Mouse (Mus musculus) forebrain, embryonic 14.5 days (tissue): ENCODE measurements around the gene Lrmda. TPM values are rescaled to one million over a fixed set of nuclear protein-coding genes. Genes with fewer than 3 reads are reported as not detected.

Experiments used
- ATAC-seq: fragments of 200-750 bp; cut with Nextera tagmentation; 2 replicates; pipeline ENCODE4 v1.8.0; 2017; ENCODE audit warnings: mild to moderate bottlenecking, moderate library complexity
- DNase-seq: peaks from one replicate; pipeline ENCODE4 v3.0.0-alpha.2; 2015; ENCODE audit warnings: low spot score
- H3K27ac ChIP-seq: fragments of 300-500 bp; sonication (generic); 2 replicates; pipeline ENCODE4 v1.5.1; 2014; ENCODE audit warnings: low read depth, mild to moderate bottlenecking, control low read depth, low read length, moderate library complexity
- H3K27me3 ChIP-seq: fragments of 300-500 bp; sonication (generic); replicated peaks from 2 replicates; pipeline ENCODE4 v1.6.1; 2014; ENCODE audit warnings: low read length, control low read depth, mixed read lengths; ENCODE audit not compliant: control insufficient read depth, insufficient read depth
- H3K36me3 ChIP-seq: fragments of 300-500 bp; sonication (generic); 2 replicates; pipeline ENCODE4 v1.6.1; 2014; ENCODE audit warnings: low read length, control low read depth; ENCODE audit not compliant: control insufficient read depth, insufficient read depth
- H3K4me1 ChIP-seq: fragments of 300-500 bp; sonication (generic); 2 replicates; pipeline ENCODE4 v1.6.1; 2014; ENCODE audit warnings: antibody characterized with exemption, low read length, control low read depth; ENCODE audit not compliant: control insufficient read depth, insufficient read depth
- H3K4me2 ChIP-seq: fragments of 300-500 bp; sonication (generic); 2 replicates; pipeline ENCODE4 v1.6.1; 2014; ENCODE audit warnings: mild to moderate bottlenecking, control low read depth, low read length
- H3K4me3 ChIP-seq: fragments of 300-500 bp; sonication (generic); 2 replicates; pipeline ENCODE4 v1.5.1; 2014; ENCODE audit warnings: low read depth, low read length, control low read depth
- H3K9ac ChIP-seq: fragments of 300-500 bp; sonication (generic); 2 replicates; pipeline ENCODE4 v1.6.1; 2014; ENCODE audit warnings: mild to moderate bottlenecking, low read length, control low read depth, moderate library complexity
- H3K9me3 ChIP-seq: fragments of 300-500 bp; sonication (generic); replicated peaks from 2 replicates; pipeline ENCODE4 v1.6.1; 2016; ENCODE audit warnings: low read length, control low read depth, mixed read lengths; ENCODE audit not compliant: control insufficient read depth
- WGBS: fragments of 180-500 bp; shearing (Covaris S2); extraction: QIAGEN DNeasy Blood & Tissue Kit; methylation state at CpG from one replicate; pipeline ENCODE4 v1.1.7; 2014; 5-methylcytosine and 5-hydroxymethylcytosine counted together
- polyA plus RNA-seq: library from polyadenylated mRNA; unstranded; fragments of >200 nt; fragmentation: Nextera tagmentation; extraction: Ambion mirVana; gene quantifications from 2 replicates; pipeline ENCODE4 v1.2.1, GENCODE M21; 2014

Gene Lrmda
- polyA plus RNA-seq, 1 experiment from 2014 or later, result not detected

GRCm38 (mm10) chr14:22988090-22988669, 968.7 kb downstream of the Lrmda start:
- Histone ChIP-seq H3K9ac (no peak overlapping the region), H3K9me3 (no peaks in the 10 kb centered on the region), H3K4me3 (no peak overlapping the region), H3K4me2 (no peak overlapping the region), H3K27ac (no peak overlapping the region), H3K27me3 (no peaks in the 10 kb centered on the region), H3K4me1 (no peaks in the 10 kb centered on the region), H3K36me3 (no peaks in the 10 kb centered on the region)
- 92% methylated on average over 3 of the region's 3 CpGs for WGBS
- DNase-seq, result no peak
- no peak for ATAC-seq

GRCm38 (mm10) chr14:22995184-22995935, 975.8 kb downstream of the Lrmda start:
- H3K9ac ChIP-seq, result no peak overlapping the region
- no peak overlapping the region for H3K4me3 ChIP-seq
- H3K36me3 ChIP-seq, result no peaks in the 10 kb centered on the region
- no peaks in the 10 kb centered on the region for H3K9me3 ChIP-seq
- no peak overlapping the region for H3K4me2 ChIP-seq
- 84% methylated on average over 8 of the region's 8 CpGs for WGBS
- ATAC-seq (no peak), DNase-seq (peak; percentile 5)
- H3K27ac ChIP-seq, result no peak overlapping the region
- H3K27me3 ChIP-seq, result no peaks in the 10 kb centered on the region
- no peaks in the 10 kb centered on the region for H3K4me1 ChIP-seq

- ATAC-seq (no peak), DNase-seq (no peak)
- no peaks in the 10 kb centered on the region for H3K36me3 ChIP-seq
- no peak overlapping the region for H3K4me3 ChIP-seq
- no peaks in the 10 kb centered on the region for H3K4me1 ChIP-seq
- no peak overlapping the region for H3K4me2 ChIP-seq
- no peaks in the 10 kb centered on the region for H3K9me3 ChIP-seq
- 93% methylated on average over 3 of the region's 3 CpGs for WGBS
- no peaks in the 10 kb centered on the region for H3K27me3 ChIP-seq
- H3K27ac ChIP-seq, result no peak overlapping the region
- no peak overlapping the region for H3K9ac ChIP-seq
These were observed 979.4 kb downstream of the Lrmda start for GRCm38 (mm10) chr14:22998906-22999305.

GRCm38 (mm10) chr14:23011989-23012388, 992.5 kb downstream of the Lrmda start:
- Histone ChIP-seq H3K27me3 (no peaks in the 10 kb centered on the region), H3K27ac (no peak overlapping the region), H3K9ac (no peak overlapping the region), H3K4me2 (no peak overlapping the region), H3K9me3 (no peaks in the 10 kb centered on the region), H3K36me3 (no peaks in the 10 kb centered on the region), H3K4me1 (peaks cover 17% of the 10 kb centered on the region), H3K4me3 (no peak overlapping the region)
- 91% methylated on average over 1 of the region's 1 CpGs for WGBS
- no peak for ATAC-seq
- no peak for DNase-seq

- H3K9me3 ChIP-seq, result no peaks in the 10 kb centered on the region
- no peaks in the 10 kb centered on the region for H3K36me3 ChIP-seq
- ATAC-seq, result peak; percentile 46; the same call in 1 of the 2 replicates
- H3K4me2 ChIP-seq, result no peak overlapping the region
- H3K27me3 ChIP-seq, result no peaks in the 10 kb centered on the region
- H3K4me1 ChIP-seq, result peaks cover 17% of the 10 kb centered on the region
- DNase-seq, result peak; percentile 54
- no peak overlapping the region for H3K9ac ChIP-seq
- WGBS, result 48% methylated on average over 2 of the region's 2 CpGs
- H3K4me3 ChIP-seq, result no peak overlapping the region
- H3K27ac ChIP-seq, result peak overlapping the region; percentile 14; the same call in 1 of the 2 replicates
These were observed 995.3 kb downstream of the Lrmda start for GRCm38 (mm10) chr14:23014747-23015286.

GRCm38 (mm10) chr14:23015321-23016067, 996.0 kb downstream of the Lrmda start:
- 0 out of 2 replicates have a peak overlapping the region, but pooled peaks have one; percentile 23 for H3K4me2 ChIP-seq
- H3K9me3 ChIP-seq, result no peaks in the 10 kb centered on the region
- peak overlapping the region; percentile 14; the same call in 1 of the 2 replicates for H3K27ac ChIP-seq
- H3K36me3 ChIP-seq, result no peaks in the 10 kb centered on the region
- peaks cover 17% of the 10 kb centered on the region for H3K4me1 ChIP-seq
- no peaks in the 10 kb centered on the region for H3K27me3 ChIP-seq
- WGBS, result 23% methylated on average over 16 of the region's 16 CpGs
- ATAC-seq (no peak), DNase-seq (peak; percentile 35)
- H3K4me3 ChIP-seq, result no peak overlapping the region
- H3K9ac ChIP-seq, result no peak overlapping the region

- Histone ChIP-seq H3K36me3 (no peaks in the 10 kb centered on the region), H3K4me1 (peaks cover 17% of the 10 kb centered on the region), H3K27me3 (no peaks in the 10 kb centered on the region), H3K4me3 (no peak overlapping the region), H3K4me2 (0 out of 2 replicates have a peak overlapping the region, but pooled peaks have one; percentile 23), H3K27ac (no peak overlapping the region), H3K9ac (no peak overlapping the region), H3K9me3 (no peaks in the 10 kb centered on the region)
- WGBS, result 21% methylated on average over 1 of the region's 1 CpGs
- peak; percentile 37 for DNase-seq
- ATAC-seq, result no peak
These were observed 996.6 kb downstream of the Lrmda start for GRCm38 (mm10) chr14:23016068-23016611.

- ATAC-seq (no peak), DNase-seq (no peak)
- Histone ChIP-seq H3K9ac (no peak overlapping the region), H3K36me3 (no peaks in the 10 kb centered on the region), H3K4me1 (no peaks in the 10 kb centered on the region), H3K4me3 (no peak overlapping the region), H3K27ac (no peak overlapping the region), H3K9me3 (no peaks in the 10 kb centered on the region), H3K4me2 (no peak overlapping the region), H3K27me3 (no peaks in the 10 kb centered on the region)
- 87% methylated on average over 7 of the region's 7 CpGs for WGBS
These were observed 1021.5 kb downstream of the Lrmda start for GRCm38 (mm10) chr14:23041002-23041401.
